Mouse (Mus musculus) embryonic facial prominence, embryonic 13.5 days (tissue): Measurements from ENCODE around the gene Dchs2. TPM values are rescaled to one million over a fixed set of nuclear protein-coding genes. Genes with fewer than 3 reads are reported as not detected.
"Not testable (repeated sequence)": the region's sequence is repeated elsewhere in the genome, so short reads cannot be mapped to it uniquely, and the experiment has no call there.

Experiments used
- ATAC-seq: fragments of 200-750 bp; cut with Nextera tagmentation; 2 replicates; pipeline ENCODE4 v1.8.0; 2017; ENCODE audit warnings: low read depth; ENCODE audit not compliant: insufficient number of reproducible peaks, insufficient read depth, low FRiP score, low TSS enrichment
- H3K27ac ChIP-seq: fragments of 300-500 bp; sonication (generic); 2 replicates; pipeline ENCODE4 v1.5.1; 2015; ENCODE audit warnings: moderate library complexity, mild to moderate bottlenecking, inconsistent platforms
- H3K27me3 ChIP-seq: fragments of 300-500 bp; sonication (generic); 2 replicates; pipeline ENCODE4 v1.6.1; 2015; ENCODE audit warnings: mild to moderate bottlenecking, inconsistent platforms
- H3K36me3 ChIP-seq: fragments of 300-500 bp; sonication (generic); 2 replicates; pipeline ENCODE4 v1.6.1; 2015; ENCODE audit warnings: mild to moderate bottlenecking, inconsistent platforms
- H3K4me1 ChIP-seq: fragments of 300-500 bp; sonication (generic); 2 replicates; pipeline ENCODE4 v1.6.1; 2015; ENCODE audit warnings: inconsistent platforms
- H3K4me2 ChIP-seq: fragments of 300-500 bp; sonication (generic); 2 replicates; pipeline ENCODE4 v1.6.1; 2015; ENCODE audit warnings: moderate library complexity, mild to moderate bottlenecking, inconsistent platforms
- H3K4me3 ChIP-seq: fragments of 300-500 bp; sonication (generic); 2 replicates; pipeline ENCODE4 v1.5.1; 2015; ENCODE audit warnings: mild to moderate bottlenecking, inconsistent platforms
- H3K9ac ChIP-seq: fragments of 300-500 bp; sonication (generic); 2 replicates; pipeline ENCODE4 v1.6.1; 2015; ENCODE audit warnings: mild to moderate bottlenecking, inconsistent platforms
- H3K9me3 ChIP-seq: fragments of 300-500 bp; sonication (generic); 2 replicates; pipeline ENCODE4 v1.6.1; 2016; ENCODE audit warnings: inconsistent platforms
- WGBS: fragments of 180-500 bp; shearing (Covaris S2); methylation state at CpG from one replicate; pipeline ENCODE4 v1.1.7; 2015; ENCODE audit warnings: mixed read lengths; 5-methylcytosine and 5-hydroxymethylcytosine counted together
- polyA plus RNA-seq: library from polyadenylated mRNA; unstranded; fragments of >200 nt; fragmentation: Nextera tagmentation; extraction: Ambion mirVana; gene quantifications from 2 replicates; pipeline ENCODE4 v1.2.1, GENCODE M21; 2015

Gene Dchs2
- polyA plus RNA-seq, 1 experiment from 2014 or later = 0.35 TPM

DNA sequence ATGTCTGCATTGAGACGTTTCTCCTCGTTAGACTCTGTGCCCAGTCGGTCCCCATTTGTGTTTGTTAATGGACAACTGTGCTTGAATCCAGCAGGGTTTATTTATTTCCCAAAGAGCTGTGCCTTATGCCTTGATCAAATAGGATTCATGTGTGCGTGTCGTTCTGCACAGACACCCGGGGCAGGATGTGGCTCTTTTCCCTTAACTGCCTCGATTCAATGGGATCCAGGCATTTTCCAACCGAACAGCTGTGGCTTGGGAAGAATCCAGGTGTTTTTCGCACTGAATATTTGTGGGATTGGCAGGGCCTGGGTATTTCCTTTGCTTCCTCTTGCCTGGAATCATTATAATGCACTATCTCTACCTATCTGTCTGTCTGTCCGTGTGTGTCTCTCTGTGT is 10.2 kb upstream of the Dchs2 start:
- no peak overlapping the region for H3K9ac ChIP-seq
- no peak overlapping the region for H3K4me3 ChIP-seq
- H3K9me3 ChIP-seq = no peaks in the 10 kb centered on the region
- 39% methylated on average over 10 of the region's 10 CpGs for WGBS
- H3K4me1 ChIP-seq = peaks cover 19% of the 10 kb centered on the region
- 0 out of 2 replicates have a peak overlapping the region, but pooled peaks have one; percentile 22 for H3K27ac ChIP-seq
- H3K4me2 ChIP-seq = no peak overlapping the region
- no peak for ATAC-seq
- no peaks in the 10 kb centered on the region for H3K36me3 ChIP-seq
- H3K27me3 ChIP-seq = peaks cover 24% of the 10 kb centered on the region

DNA sequence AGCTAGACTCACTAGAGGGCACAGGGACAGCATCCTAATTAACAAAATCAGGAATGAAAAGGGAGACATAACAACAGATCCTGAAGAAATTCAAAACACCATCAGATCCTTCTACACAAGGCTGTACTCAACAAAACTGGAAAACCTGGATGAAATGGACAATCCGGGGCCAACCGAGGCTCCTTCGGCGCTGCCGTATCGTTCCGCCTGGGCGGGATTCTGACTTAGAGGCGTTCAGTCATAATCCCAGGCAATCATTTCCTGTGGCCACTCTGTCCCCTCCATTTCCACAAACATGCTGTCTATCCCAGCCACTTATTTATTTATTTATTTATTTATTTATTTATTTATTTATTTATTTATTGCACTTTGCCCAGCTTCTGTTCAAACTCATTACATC is 3.8 kb upstream of the Dchs2 start:
- not testable (repeated sequence) for H3K36me3 ChIP-seq, ATAC-seq, H3K27ac ChIP-seq, H3K9me3 ChIP-seq, H3K4me3 ChIP-seq, H3K9ac ChIP-seq, H3K4me2 ChIP-seq
- Histone ChIP-seq H3K4me1 (peaks cover 21% of the 10 kb centered on the region), H3K27me3 (peaks cover 61% of the 10 kb centered on the region)
- WGBS = 94% methylated on average over 9 of the region's 9 CpGs

DNA sequence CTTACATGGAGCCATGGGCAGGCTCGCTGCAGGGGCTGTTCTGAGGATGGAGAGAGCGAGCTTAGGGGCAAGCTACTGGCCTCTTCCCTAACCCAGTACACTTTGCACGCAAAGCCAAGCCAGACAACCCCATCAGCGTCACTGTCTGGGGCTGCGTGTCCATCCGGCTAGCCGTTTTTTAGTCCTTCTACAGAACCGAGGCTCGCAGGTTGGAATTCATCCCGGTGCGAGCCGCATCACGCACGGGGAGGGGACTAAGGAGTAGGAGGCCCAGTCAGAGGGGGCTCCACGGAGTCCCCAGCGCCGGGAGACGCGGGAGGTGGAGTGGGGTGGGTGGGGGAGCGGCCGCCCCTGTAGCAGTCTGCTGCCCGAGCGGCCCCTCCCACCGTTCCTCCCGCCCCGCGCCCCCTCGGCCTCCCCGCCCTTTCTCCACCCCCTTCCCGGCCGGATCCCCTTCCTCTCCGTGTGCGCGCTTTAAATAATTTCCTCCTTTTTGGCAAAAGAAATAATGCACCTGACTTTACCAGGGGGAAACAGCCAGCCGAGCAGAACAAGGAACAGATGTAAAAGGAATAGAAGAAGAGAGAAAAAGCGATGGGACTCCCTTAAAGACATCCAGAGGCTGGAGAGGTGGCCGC is 541 bp upstream of the Dchs2 start:
- Histone ChIP-seq H3K27me3 (peaks cover 74% of the 10 kb centered on the region), H3K36me3 (no peaks in the 10 kb centered on the region), H3K27ac (no peak overlapping the region), H3K4me1 (peaks cover 24% of the 10 kb centered on the region), H3K9ac (peak overlapping the region; percentile 61), H3K9me3 (no peaks in the 10 kb centered on the region), H3K4me3 (peak overlapping the region; percentile 54), H3K4me2 (peak overlapping the region; percentile 95)
- under 1% methylated on average over 36 of the region's 37 CpGs for WGBS
- peak; percentile 83 for ATAC-seq

DNA sequence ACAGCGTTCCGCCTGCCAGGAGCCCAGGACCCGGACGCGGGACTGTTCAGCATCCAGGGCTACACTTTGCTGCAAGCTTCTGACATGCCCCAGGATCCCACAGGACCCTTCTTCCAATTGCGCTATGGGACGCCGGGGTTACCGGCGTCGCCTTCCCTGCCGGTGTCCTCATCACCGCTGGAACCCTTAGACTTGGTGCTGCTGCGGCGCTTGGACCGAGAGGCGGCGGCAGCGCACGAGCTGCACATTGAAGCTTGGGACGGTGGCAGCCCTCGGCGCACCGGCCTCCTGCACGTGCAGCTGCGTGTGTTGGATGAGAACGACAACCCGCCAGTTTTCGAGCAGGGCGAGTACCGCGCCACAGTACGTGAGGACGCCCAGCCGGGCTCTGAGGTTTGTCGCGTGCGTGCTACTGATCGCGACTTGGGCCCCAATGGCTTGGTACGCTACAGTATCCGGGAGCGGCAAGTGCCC is 738 bp downstream of the Dchs2 start:
- no peak for ATAC-seq

DNA sequence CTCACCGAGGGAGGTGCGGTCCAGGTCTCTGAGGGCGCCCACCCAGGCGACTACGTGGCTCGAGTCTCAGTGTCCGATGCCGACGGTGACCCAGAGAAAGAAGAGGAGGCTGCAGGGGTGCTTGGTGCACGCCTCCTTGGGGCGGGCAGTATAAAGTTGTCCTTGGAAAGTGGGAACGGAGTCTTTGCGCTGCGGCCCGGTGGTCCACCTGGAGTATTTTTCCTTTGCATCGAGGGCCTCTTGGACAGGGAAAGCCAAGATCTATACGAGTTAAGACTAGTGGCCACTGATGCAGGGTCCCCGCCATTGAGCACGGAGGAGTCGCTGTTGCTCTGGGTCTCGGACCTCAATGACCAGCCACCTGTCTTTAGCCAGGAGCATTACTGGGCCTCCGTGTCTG is 1.4 kb downstream of the Dchs2 start:
- Histone ChIP-seq H3K27ac (no peak overlapping the region), H3K27me3 (peaks cover 85% of the 10 kb centered on the region), H3K9ac (0 out of 2 replicates have a peak overlapping the region, but pooled peaks have one; percentile 61), H3K4me2 (peak overlapping the region; percentile 95), H3K9me3 (no peaks in the 10 kb centered on the region), H3K4me3 (peak overlapping the region; percentile 54), H3K4me1 (peaks cover 27% of the 10 kb centered on the region), H3K36me3 (no peaks in the 10 kb centered on the region)
- WGBS = 4% methylated on average over 22 of the region's 22 CpGs
- no peak for ATAC-seq

More for the DNA sequence above, 738 bp downstream of the Dchs2 start:
- peak overlapping the region; percentile 95 for H3K4me2 ChIP-seq
- no peaks in the 10 kb centered on the region for H3K36me3 ChIP-seq
- H3K4me3 ChIP-seq = peak overlapping the region; percentile 54
- under 1% methylated on average over 43 of the region's 43 CpGs for WGBS
- no peak overlapping the region for H3K27ac ChIP-seq
- H3K27me3 ChIP-seq = peaks cover 85% of the 10 kb centered on the region
- H3K9ac ChIP-seq = peak overlapping the region; percentile 61
- H3K9me3 ChIP-seq = no peaks in the 10 kb centered on the region
- peaks cover 24% of the 10 kb centered on the region for H3K4me1 ChIP-seq

DNA sequence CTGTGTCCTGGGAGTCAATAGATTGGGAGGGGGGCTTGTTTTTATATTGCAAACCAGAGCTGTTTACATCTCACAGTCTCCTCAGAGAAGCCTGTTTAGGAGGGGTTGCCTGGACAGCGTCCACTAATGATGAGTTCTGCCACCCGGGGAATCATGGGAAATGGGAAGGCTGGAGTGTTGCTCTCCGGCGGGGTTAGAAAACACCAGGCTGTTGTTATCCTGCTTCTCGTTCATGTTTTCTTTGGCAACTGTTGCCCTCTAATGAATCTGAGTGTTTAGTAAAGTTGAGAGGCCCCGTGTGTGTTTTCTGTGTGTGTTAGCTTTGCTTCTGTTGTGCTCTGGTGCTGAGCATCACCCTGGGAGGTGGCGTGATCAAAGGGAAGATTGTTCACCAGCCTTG is 8.7 kb downstream of the Dchs2 start:
- ATAC-seq = no peak
- Histone ChIP-seq H3K36me3 (no peaks in the 10 kb centered on the region), H3K27ac (no peak overlapping the region), H3K4me2 (no peak overlapping the region), H3K4me3 (no peak overlapping the region), H3K27me3 (peaks cover 16% of the 10 kb centered on the region), H3K4me1 (peaks cover 8% of the 10 kb centered on the region), H3K9me3 (no peaks in the 10 kb centered on the region), H3K9ac (no peak overlapping the region)
- whole genome bisulfite sequencing = 60% methylated on average over 7 of the region's 7 CpGs

DNA sequence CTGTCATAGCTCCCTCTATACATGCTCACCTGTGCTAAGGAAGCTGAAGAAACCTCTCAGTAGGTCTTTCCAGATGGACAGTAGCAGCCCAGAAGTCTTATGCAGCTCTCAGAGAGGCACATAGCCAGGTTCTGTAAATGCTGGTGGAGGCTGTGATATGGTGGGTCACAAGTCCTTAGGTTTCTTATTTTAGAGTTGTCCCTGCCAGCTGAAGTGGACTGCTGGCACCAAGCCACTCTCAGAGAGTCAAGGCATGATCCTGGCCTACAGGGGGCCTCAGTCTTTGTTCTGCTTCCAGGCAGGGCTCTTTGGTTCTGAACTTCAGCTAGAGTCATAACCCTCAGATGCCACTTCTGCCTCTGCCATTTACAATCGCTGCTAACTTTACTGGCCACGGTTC is 11.1 kb downstream of the Dchs2 start:
- no peaks in the 10 kb centered on the region for H3K36me3 ChIP-seq
- H3K9ac ChIP-seq = no peak overlapping the region
- no peak overlapping the region for H3K27ac ChIP-seq
- H3K9me3 ChIP-seq = no peaks in the 10 kb centered on the region
- ATAC-seq = no peak
- no peaks in the 10 kb centered on the region; the same call in 1 of the 2 replicates for H3K27me3 ChIP-seq
- no peak overlapping the region for H3K4me2 ChIP-seq
- WGBS = 86% methylated on average over 2 of the region's 2 CpGs
- H3K4me3 ChIP-seq = no peak overlapping the region
- H3K4me1 ChIP-seq = peaks cover 8% of the 10 kb centered on the region

DNA sequence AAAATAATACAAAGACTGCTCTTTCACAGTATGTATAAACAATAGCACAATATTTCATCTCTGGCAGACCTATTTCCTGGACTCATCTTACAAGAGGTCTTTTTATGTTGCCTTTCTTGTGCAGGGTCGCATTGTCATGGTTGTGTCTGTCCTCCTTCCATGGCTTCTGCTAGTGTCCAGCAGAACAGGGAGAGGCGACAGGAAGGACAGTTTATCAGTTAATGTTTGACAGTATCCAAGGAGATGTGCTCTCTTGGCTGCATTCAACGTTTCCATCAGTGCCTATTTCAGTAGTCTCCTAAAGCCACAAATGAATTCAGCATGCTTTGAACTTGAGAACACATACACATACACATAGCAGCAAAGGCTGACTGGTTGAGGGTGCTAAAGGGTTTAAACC is 17.9 kb downstream of the Dchs2 start:
- WGBS = 70% methylated on average over 3 of the region's 3 CpGs
- Histone ChIP-seq H3K4me3 (no peak overlapping the region), H3K4me2 (no peak overlapping the region), H3K4me1 (no peaks in the 10 kb centered on the region), H3K9ac (no peak overlapping the region), H3K36me3 (no peaks in the 10 kb centered on the region), H3K9me3 (no peaks in the 10 kb centered on the region), H3K27me3 (no peaks in the 10 kb centered on the region), H3K27ac (no peak overlapping the region)
- ATAC-seq = no peak

DNA sequence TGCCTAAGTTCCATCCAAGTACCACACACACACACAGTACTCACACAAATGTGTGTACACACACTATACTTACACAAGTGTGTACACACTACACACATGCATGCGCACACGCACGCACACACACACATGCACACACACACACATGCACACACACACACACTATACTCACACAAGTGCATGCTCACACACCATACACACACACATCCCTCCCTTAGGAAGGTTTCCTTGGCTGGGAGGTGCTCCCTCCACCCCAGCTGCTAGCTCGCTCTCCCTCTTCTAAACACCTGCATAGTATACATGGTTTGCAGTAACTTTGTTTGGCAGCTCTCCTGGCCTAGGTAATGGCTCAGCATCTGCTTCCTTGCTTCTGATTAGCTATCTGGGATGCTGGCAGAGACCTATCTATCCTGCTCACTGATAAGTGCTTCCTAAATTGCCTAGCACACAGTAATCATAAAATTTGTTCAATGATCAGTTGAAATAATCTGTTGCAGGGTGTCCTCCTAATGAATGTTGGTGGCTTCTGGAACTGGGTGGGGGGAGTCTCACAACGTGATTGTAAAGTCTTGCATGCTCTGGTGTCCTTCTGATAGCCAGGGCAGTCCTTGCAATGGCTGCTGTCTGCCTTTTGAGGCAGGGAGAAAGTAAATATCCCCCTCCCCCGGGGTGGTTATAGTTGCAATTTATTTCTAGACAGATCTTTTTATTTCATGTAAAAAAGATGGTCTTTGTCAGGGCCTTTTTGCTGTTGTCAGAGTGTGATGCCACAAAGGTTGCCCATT is 19.7 kb downstream of the Dchs2 start:
- Histone ChIP-seq H3K4me2 (no peak overlapping the region), H3K36me3 (no peaks in the 10 kb centered on the region), H3K4me3 (no peak overlapping the region), H3K27me3 (no peaks in the 10 kb centered on the region), H3K27ac (no peak overlapping the region), H3K9ac (no peak overlapping the region), H3K4me1 (no peaks in the 10 kb centered on the region), H3K9me3 (no peaks in the 10 kb centered on the region)
- no peak for ATAC-seq
- 84% methylated on average over 6 of the region's 6 CpGs for WGBS

DNA sequence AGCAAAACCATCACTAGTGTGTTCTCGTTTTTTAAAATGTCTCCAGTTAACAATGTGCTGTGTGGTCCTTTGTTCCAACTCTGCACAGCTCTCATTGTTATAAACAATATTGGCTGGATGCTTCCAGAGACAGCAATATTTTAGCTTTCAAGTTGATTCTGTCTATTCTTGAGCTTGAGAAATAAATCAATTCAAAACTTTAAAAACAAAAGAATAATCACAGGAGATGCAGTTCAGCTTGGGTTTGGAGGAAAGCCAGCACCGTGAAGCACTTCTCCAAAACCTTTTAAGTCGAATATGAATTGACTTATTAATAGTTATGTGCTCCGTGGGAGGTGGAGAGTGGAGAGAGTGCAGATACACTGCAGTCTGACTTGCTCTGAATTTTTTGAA is 20.3 kb downstream of the Dchs2 start:
- WGBS = 56% methylated on average over 4 of the region's 4 CpGs
- no peaks in the 10 kb centered on the region for H3K27me3 ChIP-seq
- no peaks in the 10 kb centered on the region for H3K9me3 ChIP-seq
- no peaks in the 10 kb centered on the region for H3K4me1 ChIP-seq
- no peak overlapping the region for H3K9ac ChIP-seq
- no peaks in the 10 kb centered on the region for H3K36me3 ChIP-seq
- ATAC-seq = no peak
- no peak overlapping the region for H3K27ac ChIP-seq
- H3K4me2 ChIP-seq = no peak overlapping the region
- no peak overlapping the region for H3K4me3 ChIP-seq

DNA sequence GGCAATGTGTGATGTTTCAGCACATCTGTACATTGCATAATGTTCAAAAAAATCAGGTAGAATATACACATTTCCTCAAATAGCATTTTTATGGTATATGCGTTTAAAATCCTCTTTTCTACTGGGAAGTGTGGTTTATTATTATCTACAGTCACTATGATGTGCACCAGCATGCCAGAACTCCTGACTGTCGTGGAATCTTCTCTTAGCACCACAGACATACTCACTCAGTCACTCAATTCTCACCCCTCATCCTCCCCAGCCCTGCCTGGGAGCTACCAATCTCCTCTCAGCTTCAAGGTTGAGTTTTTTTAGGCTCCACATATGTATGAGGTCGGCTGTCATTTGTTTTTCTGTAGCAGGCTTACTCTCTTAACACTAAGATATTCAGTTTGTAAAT is 20.8 kb downstream of the Dchs2 start:
- Histone ChIP-seq H3K9me3 (no peaks in the 10 kb centered on the region), H3K9ac (no peak overlapping the region), H3K36me3 (no peaks in the 10 kb centered on the region), H3K4me2 (no peak overlapping the region), H3K4me3 (no peak overlapping the region), H3K27me3 (no peaks in the 10 kb centered on the region), H3K27ac (no peak overlapping the region), H3K4me1 (no peaks in the 10 kb centered on the region)
- no peak for ATAC-seq
- 51% methylated on average over 3 of the region's 3 CpGs for WGBS

DNA sequence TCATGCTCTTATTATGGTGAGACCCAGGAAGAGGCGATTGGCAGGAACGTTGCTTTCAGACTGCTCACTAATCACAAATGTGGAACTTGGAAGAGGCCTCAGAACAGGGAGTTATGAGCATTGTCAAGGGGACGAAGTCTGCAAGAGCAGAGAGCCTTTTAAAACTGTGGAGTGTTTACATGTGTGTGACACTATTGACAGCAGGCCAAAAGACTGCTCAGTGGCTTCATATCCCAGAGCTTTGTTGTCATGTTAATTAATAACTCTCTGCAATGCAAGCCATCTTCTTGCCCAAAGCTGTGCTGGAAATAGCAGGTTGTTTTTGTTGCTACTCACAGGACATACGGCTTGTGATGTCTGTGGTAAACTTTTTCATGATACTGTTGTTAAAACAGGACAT is 27.9 kb downstream of the Dchs2 start:
- H3K27ac ChIP-seq = no peak overlapping the region
- no peak overlapping the region for H3K9ac ChIP-seq
- H3K27me3 ChIP-seq = no peaks in the 10 kb centered on the region
- H3K4me1 ChIP-seq = peaks cover 15% of the 10 kb centered on the region
- H3K4me3 ChIP-seq = no peak overlapping the region
- H3K36me3 ChIP-seq = no peaks in the 10 kb centered on the region
- H3K9me3 ChIP-seq = no peaks in the 10 kb centered on the region
- no peak overlapping the region for H3K4me2 ChIP-seq
- 43% methylated on average over 4 of the region's 4 CpGs for whole genome bisulfite sequencing
- ATAC-seq = no peak
